Mouse (Mus musculus) brain, embryonic 14.5 days (tissue): Measurements from ENCODE around the gene Arhgef1.

Experiments used
- CTCF ChIP-seq: fragments of 200-500 bp; IDR thresholded peaks from 2 replicates; pipeline ENCODE4 v1.5.1; 2012; ENCODE audit warnings: inconsistent platforms, mild to moderate bottlenecking, moderate library complexity, borderline replicate concordance; ENCODE audit not compliant: insufficient read depth, insufficient read length; ENCODE audit errors: extremely low read depth
- POLR2A ChIP-seq: fragments of 200-500 bp; IDR thresholded peaks from 2 replicates; pipeline ENCODE4 v1.6.1; 2012; ENCODE audit warnings: mild to moderate bottlenecking, inconsistent platforms, borderline replicate concordance; ENCODE audit not compliant: poor library complexity, insufficient read depth, insufficient read length, severe bottlenecking; ENCODE audit errors: extremely low read depth

GRCm38 (mm10) chr7:24892125-24892583, 10.6 kb upstream of the Arhgef1 start:
- TF ChIP-seq POLR2A (no peak), CTCF (no peak)
